Mouse (Mus musculus) stomach, postnatal 0 days (tissue): ENCODE data around the gene Ino80b.

ENCODE experiments used
- CTCF ChIP-seq: IDR thresholded peaks from 2 replicates; pipeline ENCODE4 v1.5.1; 2016; ENCODE audit warnings: antibody characterized with exemption, low read depth, mild to moderate bottlenecking, moderate library complexity
- EP300 ChIP-seq: optimal IDR thresholded peaks from 2 replicates; pipeline ENCODE3; 2016; ENCODE audit warnings: antibody characterized with exemption

- no peak for TF ChIP-seq CTCF
- TF ChIP-seq EP300 = no peak
These were observed 9.0 kb upstream of the Ino80b start for GRCm38 (mm10) chr6:83134226-83134625.
